Mouse (Mus musculus) heart, adult 2 months (tissue): ENCODE results near the gene Hvcn1. TPM values are rescaled to one million over a fixed set of nuclear protein-coding genes. Genes with fewer than 3 reads are reported as not detected.
A peak's percentile ranks its signal among the peaks of the same experiment; 100 is the strongest.

Experiments used
- DNase-seq, 2 experiments: peaks; one replicate each; pipeline ENCODE4 v3.0.0; 2021
- H3K27ac ChIP-seq: fragments of 200-600 bp; 2 replicates; pipeline ENCODE4 v1.8.1; 2022
- H3K27me3 ChIP-seq: fragments of 200-500 bp; 2 replicates; pipeline ENCODE4 v1.6.1; 2012; ENCODE audit warnings: mild to moderate bottlenecking, low read length, inconsistent platforms, mixed read lengths; ENCODE audit not compliant: control insufficient read depth, insufficient read depth
- H3K36me3 ChIP-seq: fragments of 200-500 bp; 2 replicates; pipeline ENCODE4 v1.6.1; 2012; ENCODE audit warnings: low read length, inconsistent platforms; ENCODE audit not compliant: control insufficient read depth, insufficient read depth
- H3K4me1 ChIP-seq: fragments of 200-500 bp; 2 replicates; pipeline ENCODE4 v1.6.1; 2011; ENCODE audit warnings: low read length; ENCODE audit not compliant: control insufficient read depth, insufficient read depth
- H3K4me3 ChIP-seq: fragments of 200-600 bp; 2 replicates; pipeline ENCODE4 v1.8.1; 2022
- H3K79me2 ChIP-seq: fragments of 200-500 bp; replicated peaks from 2 replicates; pipeline ENCODE4 v1.6.1; 2012; ENCODE audit warnings: mild to moderate bottlenecking, inconsistent platforms, low read length, moderate library complexity, mixed read lengths; ENCODE audit not compliant: control insufficient read depth, insufficient read depth
- H3K9ac ChIP-seq: fragments of 200-500 bp; 2 replicates; pipeline ENCODE4 v1.6.1; 2012; ENCODE audit warnings: low read depth, mild to moderate bottlenecking, control low read depth, inconsistent platforms, low read length, mixed read lengths
- CTCF ChIP-seq: fragments of 200-600 bp; IDR thresholded peaks from 2 replicates; pipeline ENCODE4 v1.8.1; 2022; ENCODE audit warnings: antibody characterized with exemption, mild to moderate bottlenecking, moderate library complexity
- EP300 ChIP-seq: fragments of 200-500 bp; IDR thresholded peaks from 2 replicates; pipeline ENCODE4 v1.6.1; 2011; ENCODE audit warnings: low read depth, low read length, control low read depth; ENCODE audit not compliant: insufficient read depth
- POLR2A ChIP-seq: fragments of 200-500 bp; IDR thresholded peaks from 2 replicates; pipeline ENCODE4 v1.6.1; 2011; ENCODE audit warnings: mild to moderate bottlenecking, low read depth, low read length, control low read depth; ENCODE audit not compliant: insufficient read depth
- WGBS: fragments of 180-500 bp; shearing (Covaris S2); methylation state at CpG from one replicate; pipeline ENCODE4 v1.1.7; 2018; 5-methylcytosine and 5-hydroxymethylcytosine counted together
- intact Hi-C: fragments of 180-260 bp; cut with DNase I; formaldehyde crosslinking; loops from one replicate; pipeline ENCODE4 v1.15.1; 2025
- polyA plus RNA-seq: library from polyadenylated mRNA; depleted of rRNA; stranded (reverse); fragments of >200 nt; gene quantifications from 2 replicates; pipeline ENCODE4 v1.2.3, GENCODE M21; 2012
- total RNA-seq, 2 experiments: library from RNA; stranded (reverse); gene quantifications; 2 replicates each; pipeline ENCODE4 v1.2.3; 2021

Gene Hvcn1
- total and polyA plus RNA-seq, 3 experiments, result 0.81 to 2.9 (median 1.5) TPM

- Histone ChIP-seq H3K36me3 (no peaks in the 10 kb centered on the region), H3K27me3 (no peaks in the 10 kb centered on the region), H3K79me2 (no peaks in the 10 kb centered on the region), H3K4me1 (no peaks in the 10 kb centered on the region), H3K9ac (no peak overlapping the region), H3K27ac (no peak overlapping the region), H3K4me3 (no peak overlapping the region)
- 60% methylated on average over 3 of the region's 3 CpGs for WGBS
- DNase-seq, result no peak
- TF ChIP-seq POLR2A (no peak), EP300 (no peak), CTCF (no peak)
- intact Hi-C loops, result no loop called here
These were observed 21.7 kb downstream of the Hvcn1 start for GRCm38 (mm10) chr5:122228271-122228765.

GRCm38 (mm10) chr5:122228772-122229171 is 22.2 kb downstream of the Hvcn1 start:
- TF ChIP-seq CTCF (no peak), EP300 (no peak), POLR2A (no peak)
- Histone ChIP-seq H3K4me1 (no peaks in the 10 kb centered on the region), H3K9ac (no peak overlapping the region), H3K27me3 (no peaks in the 10 kb centered on the region), H3K36me3 (no peaks in the 10 kb centered on the region), H3K27ac (no peak overlapping the region), H3K4me3 (no peak overlapping the region), H3K79me2 (no peaks in the 10 kb centered on the region)
- WGBS, result 22% methylated on average over 4 of the region's 4 CpGs
- DNase-seq, result no peak
- intact Hi-C loops, result no loop called here

- H3K79me2 ChIP-seq, result no peaks in the 10 kb centered on the region
- no peaks in the 10 kb centered on the region for H3K36me3 ChIP-seq
- H3K4me3 ChIP-seq, result no peak overlapping the region
- H3K27me3 ChIP-seq, result no peaks in the 10 kb centered on the region
- intact Hi-C loops, result no loop called here
- no peak overlapping the region for H3K27ac ChIP-seq
- WGBS, result 95% methylated on average over 4 of the region's 4 CpGs
- DNase-seq, result no peak
- no peak for TF ChIP-seq POLR2A
- TF ChIP-seq CTCF, result no peak
- TF ChIP-seq EP300, result no peak
- no peaks in the 10 kb centered on the region for H3K4me1 ChIP-seq
- no peak overlapping the region for H3K9ac ChIP-seq
These were observed 24.2 kb downstream of the Hvcn1 start for GRCm38 (mm10) chr5:122230816-122231215.

GRCm38 (mm10) chr5:122231431-122231830 is 24.8 kb downstream of the Hvcn1 start:
- H3K4me3 ChIP-seq, result no peak overlapping the region
- H3K4me1 ChIP-seq, result no peaks in the 10 kb centered on the region
- no peaks in the 10 kb centered on the region for H3K36me3 ChIP-seq
- intact Hi-C loops, result no loop called here
- DNase-seq, result no peak
- H3K27ac ChIP-seq, result no peak overlapping the region
- 59% methylated on average over 6 of the region's 6 CpGs for WGBS
- H3K27me3 ChIP-seq, result no peaks in the 10 kb centered on the region
- no peak overlapping the region for H3K9ac ChIP-seq
- no peaks in the 10 kb centered on the region for H3K79me2 ChIP-seq
- TF ChIP-seq EP300, result no peak
- TF ChIP-seq CTCF, result no peak
- no peak for TF ChIP-seq POLR2A

GRCm38 (mm10) chr5:122232004-122232403 is 25.4 kb downstream of the Hvcn1 start:
- no peak for TF ChIP-seq POLR2A
- no peaks in the 10 kb centered on the region for H3K27me3 ChIP-seq
- H3K36me3 ChIP-seq, result no peaks in the 10 kb centered on the region
- H3K4me3 ChIP-seq, result no peak overlapping the region
- no peak for DNase-seq
- no peaks in the 10 kb centered on the region for H3K79me2 ChIP-seq
- H3K9ac ChIP-seq, result no peak overlapping the region
- WGBS, result 44% methylated on average over 5 of the region's 5 CpGs
- no peak overlapping the region for H3K27ac ChIP-seq
- intact Hi-C loops, result no loop called here
- H3K4me1 ChIP-seq, result no peaks in the 10 kb centered on the region

- H3K9ac ChIP-seq, result no peak overlapping the region
- H3K4me3 ChIP-seq, result no peak overlapping the region
- no peaks in the 10 kb centered on the region for H3K36me3 ChIP-seq
- TF ChIP-seq POLR2A, result no peak
- TF ChIP-seq CTCF, result no peak
- TF ChIP-seq EP300, result no peak
- H3K27me3 ChIP-seq, result no peaks in the 10 kb centered on the region
- H3K4me1 ChIP-seq, result no peaks in the 10 kb centered on the region
- no peak overlapping the region for H3K27ac ChIP-seq
- intact Hi-C loops, result no loop called here
- WGBS, result 79% methylated on average over 14 of the region's 14 CpGs
- H3K79me2 ChIP-seq, result no peaks in the 10 kb centered on the region
- no peak for DNase-seq
These were observed 26.5 kb downstream of the Hvcn1 start for GRCm38 (mm10) chr5:122233077-122233581.

- TF ChIP-seq EP300 (no peak), POLR2A (no peak), CTCF (no peak)
- Histone ChIP-seq H3K79me2 (no peaks in the 10 kb centered on the region), H3K4me3 (no peak overlapping the region), H3K4me1 (no peaks in the 10 kb centered on the region), H3K27me3 (no peaks in the 10 kb centered on the region), H3K27ac (no peak overlapping the region), H3K36me3 (no peaks in the 10 kb centered on the region), H3K9ac (no peak overlapping the region)
- WGBS, result 70% methylated on average over 12 of the region's 12 CpGs
- DNase-seq, result peak in 1 of 2 experiments; percentile 34
- intact Hi-C loops, result no loop called here
These were observed 27.1 kb downstream of the Hvcn1 start for GRCm38 (mm10) chr5:122233695-122234094.
